Mouse (Mus musculus): ENCODE results near the gene Pck1.

Gene Pck1

DNA sequence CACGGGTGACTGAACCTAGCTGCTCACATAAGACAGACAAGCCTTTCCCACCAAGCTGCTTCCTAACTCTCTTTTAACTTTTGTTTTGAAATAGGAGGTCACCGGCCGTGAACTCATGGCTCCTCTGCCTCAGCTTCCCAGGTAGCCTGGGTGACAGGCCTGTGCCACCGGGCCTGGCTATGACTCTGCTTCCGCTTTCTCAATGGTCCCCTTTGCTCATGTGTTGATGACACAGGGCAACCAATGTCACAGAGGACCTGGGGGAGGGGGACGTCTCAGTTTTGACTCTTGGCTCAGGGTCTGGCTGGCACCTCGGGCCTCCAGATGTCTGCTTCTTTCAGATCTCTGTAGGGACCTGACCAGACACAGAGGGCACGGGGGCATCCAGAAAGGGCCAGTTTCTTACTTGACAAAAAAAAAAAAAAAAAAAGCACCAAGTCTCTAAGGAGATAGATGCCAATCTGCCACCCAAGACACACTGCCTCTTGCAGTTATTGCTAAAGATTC is 20.0 kb upstream of the Pck1 start:
- no peak for DNase-seq (ENCODE audit: low read depth, low spot score)
- H3K27me3 ChIP-seq (ENCODE audit: control insufficient read depth, insufficient read depth, low read length, poor library complexity, severe bottlenecking) = no peaks in the 10 kb centered on the region
- no peaks in the 10 kb centered on the region for H3K36me3 ChIP-seq (ENCODE audit: control insufficient read depth, insufficient read depth, low read length, poor library complexity, severe bottlenecking)

DNA sequence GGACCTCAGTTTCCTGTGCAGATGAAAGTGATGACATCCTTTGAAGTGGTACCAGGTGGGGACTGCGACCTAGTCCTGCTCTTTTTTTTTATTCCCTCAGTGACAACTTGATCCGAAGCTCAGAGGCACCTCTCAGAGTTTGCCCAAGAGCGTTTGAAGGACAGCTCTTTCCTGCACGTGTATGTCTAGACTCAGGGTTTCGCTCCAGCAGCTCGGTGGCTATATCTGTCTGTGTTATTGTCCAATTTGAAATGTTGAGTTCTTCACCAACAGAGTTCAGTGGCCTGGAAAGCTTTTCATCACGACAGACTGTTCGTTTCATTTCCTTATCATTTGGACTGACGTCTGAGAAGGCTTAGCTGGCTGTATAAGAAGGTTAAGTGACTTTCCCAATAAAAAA is 18.2 kb upstream of the Pck1 start:
- DNase-seq (ENCODE audit: low read depth, low spot score) = no peak
- Histone ChIP-seq H3K27me3 (ENCODE audit: control insufficient read depth, insufficient read depth, low read length, poor library complexity, severe bottlenecking) (no peaks in the 10 kb centered on the region), H3K36me3 (ENCODE audit: control insufficient read depth, insufficient read depth, low read length, poor library complexity, severe bottlenecking) (no peaks in the 10 kb centered on the region)

DNA sequence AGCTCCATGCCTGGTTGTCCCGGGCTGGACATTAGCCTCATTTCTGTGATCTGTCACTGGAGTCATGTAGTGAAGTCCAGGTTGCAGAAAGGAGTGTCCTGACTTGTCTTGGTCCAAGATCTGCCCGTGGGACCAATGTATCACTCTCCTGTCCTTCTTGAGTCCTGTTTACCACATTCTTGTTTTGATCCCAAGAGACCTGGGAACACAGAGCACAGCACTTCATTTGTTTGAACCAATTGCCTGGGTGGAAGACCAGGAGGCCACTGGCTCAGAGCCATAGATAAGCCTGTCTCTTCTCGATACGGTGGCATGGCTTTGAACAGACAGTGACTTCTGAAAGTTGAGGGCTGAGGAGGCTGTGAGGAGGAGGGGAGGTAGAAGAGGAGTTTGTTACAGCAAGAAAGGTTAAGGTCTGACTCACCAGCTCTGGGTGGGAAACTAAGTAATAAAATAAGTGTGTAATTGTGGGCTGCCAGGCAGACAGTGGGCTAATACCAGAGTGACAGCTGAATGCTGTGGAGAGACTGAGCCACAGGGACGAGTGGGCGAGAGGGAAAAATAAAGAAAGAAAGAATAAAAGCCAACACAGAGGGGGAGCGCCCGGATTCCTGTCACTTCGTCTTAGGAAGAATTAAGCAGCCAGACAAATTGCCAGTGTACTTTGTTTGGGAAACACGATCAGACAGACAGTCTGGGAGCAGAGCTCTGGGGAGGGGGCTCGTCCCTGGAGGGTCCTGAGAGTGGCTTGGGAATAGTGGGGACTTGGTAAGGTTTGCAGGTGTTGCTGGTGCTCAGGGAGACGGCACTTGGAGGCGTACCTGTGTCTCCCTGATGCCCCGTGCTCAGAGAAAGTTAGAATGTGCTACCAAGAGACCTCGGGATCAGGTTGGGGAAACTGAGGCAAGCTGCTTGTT is 14.3 kb upstream of the Pck1 start:
- no peak for DNase-seq (ENCODE audit: low read depth, low spot score)
- Histone ChIP-seq H3K36me3 (ENCODE audit: control insufficient read depth, insufficient read depth, low read length, poor library complexity, severe bottlenecking) (no peaks in the 10 kb centered on the region), H3K27me3 (ENCODE audit: control insufficient read depth, insufficient read depth, low read length, poor library complexity, severe bottlenecking) (no peaks in the 10 kb centered on the region)

DNA sequence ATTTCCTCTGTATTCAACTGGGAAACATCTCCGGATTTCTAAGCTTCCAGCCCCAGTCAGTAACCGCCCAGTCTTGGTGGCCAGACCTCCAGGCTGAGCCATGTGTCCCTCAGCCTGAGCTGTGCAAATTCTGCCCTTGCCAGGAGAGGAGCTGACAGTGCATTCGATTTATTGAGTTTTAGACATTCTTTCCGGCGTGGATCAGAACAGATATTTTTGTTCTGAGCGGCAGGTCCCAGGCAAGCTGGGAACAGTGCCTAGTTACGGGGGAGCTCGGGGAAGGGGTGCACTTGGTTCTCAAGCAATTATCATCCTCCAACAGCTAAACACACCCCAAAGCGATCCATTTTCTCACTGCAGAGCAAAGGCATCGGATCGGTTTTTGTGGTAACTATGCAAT is 9.2 kb upstream of the Pck1 start:
- Histone ChIP-seq H3K36me3 (ENCODE audit: control insufficient read depth, insufficient read depth, low read length, poor library complexity, severe bottlenecking) (no peaks in the 10 kb centered on the region), H3K27me3 (ENCODE audit: control insufficient read depth, insufficient read depth, low read length, poor library complexity, severe bottlenecking) (no peaks in the 10 kb centered on the region)
- no peak for DNase-seq (ENCODE audit: low read depth, low spot score)

DNA sequence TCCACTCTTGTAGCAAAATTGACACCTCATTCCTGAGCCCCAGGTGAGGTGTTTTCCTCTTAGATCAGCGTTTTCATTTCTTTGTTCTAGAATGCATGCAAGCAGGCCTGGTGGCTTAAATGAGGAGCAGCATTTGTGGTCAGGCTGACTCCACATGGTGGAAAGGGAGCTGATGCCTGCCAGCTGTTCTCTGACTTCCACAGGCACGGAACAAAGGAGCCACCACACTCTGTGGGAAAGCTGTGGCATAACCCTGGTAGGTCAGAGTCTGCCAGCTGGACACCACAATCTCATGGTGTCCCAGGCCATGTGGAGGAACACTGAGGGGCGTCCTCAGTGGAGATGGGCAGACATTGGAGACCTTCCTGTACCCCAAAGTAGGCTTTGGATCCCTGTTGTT is 7.0 kb upstream of the Pck1 start:
- no peak for DNase-seq (ENCODE audit: low read depth, low spot score)
- Histone ChIP-seq H3K36me3 (ENCODE audit: control insufficient read depth, insufficient read depth, low read length, poor library complexity, severe bottlenecking) (no peaks in the 10 kb centered on the region), H3K27me3 (ENCODE audit: control insufficient read depth, insufficient read depth, low read length, poor library complexity, severe bottlenecking) (no peaks in the 10 kb centered on the region)

DNA sequence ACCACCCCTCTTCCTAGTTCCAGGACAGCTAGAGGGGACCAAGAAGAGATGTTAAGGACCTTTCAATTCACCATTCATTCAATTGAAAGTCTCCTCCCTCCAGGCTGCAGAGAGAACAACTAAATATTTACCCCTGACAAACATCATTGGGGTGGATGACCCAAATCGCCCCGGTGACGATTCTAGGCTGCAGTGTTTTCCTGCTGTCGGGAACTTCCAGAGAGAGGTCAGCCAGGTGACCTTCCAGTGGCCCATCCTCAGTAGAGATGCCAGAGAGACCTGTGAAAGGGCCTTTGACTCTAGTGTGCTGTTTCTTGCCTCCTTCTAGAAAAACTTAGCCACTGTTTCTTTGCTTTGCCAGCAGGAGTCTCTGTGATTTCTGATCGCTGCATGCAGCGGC is 6.1 kb upstream of the Pck1 start:
- Histone ChIP-seq H3K27me3 (ENCODE audit: control insufficient read depth, insufficient read depth, low read length, poor library complexity, severe bottlenecking) (no peaks in the 10 kb centered on the region), H3K36me3 (ENCODE audit: control insufficient read depth, insufficient read depth, low read length, poor library complexity, severe bottlenecking) (no peaks in the 10 kb centered on the region)
- DNase-seq (ENCODE audit: low read depth, low spot score) = no peak

DNA sequence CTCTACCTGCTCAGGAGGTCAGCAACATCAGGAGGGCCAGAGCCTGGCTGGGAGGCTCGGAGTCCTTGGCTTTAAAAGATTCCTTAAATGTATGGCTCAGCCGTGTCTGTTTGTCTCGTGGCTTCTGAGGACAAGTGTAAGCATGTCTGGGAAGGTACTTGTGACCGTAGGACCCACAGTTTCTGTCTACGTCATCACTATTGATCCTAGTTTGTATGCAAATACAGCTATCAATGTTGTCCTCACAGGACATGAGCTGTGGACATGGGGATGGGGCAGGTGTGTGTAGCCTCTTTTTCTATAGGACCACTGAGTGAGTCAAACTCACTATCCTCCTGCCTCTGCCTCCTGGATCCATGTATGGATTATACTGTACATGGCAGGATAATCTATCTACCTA is 4.8 kb upstream of the Pck1 start:
- H3K36me3 ChIP-seq (ENCODE audit: control insufficient read depth, insufficient read depth, low read length, poor library complexity, severe bottlenecking) = no peaks in the 10 kb centered on the region
- no peak for DNase-seq (ENCODE audit: low read depth, low spot score)
- no peaks in the 10 kb centered on the region for H3K27me3 ChIP-seq (ENCODE audit: control insufficient read depth, insufficient read depth, low read length, poor library complexity, severe bottlenecking)

DNA sequence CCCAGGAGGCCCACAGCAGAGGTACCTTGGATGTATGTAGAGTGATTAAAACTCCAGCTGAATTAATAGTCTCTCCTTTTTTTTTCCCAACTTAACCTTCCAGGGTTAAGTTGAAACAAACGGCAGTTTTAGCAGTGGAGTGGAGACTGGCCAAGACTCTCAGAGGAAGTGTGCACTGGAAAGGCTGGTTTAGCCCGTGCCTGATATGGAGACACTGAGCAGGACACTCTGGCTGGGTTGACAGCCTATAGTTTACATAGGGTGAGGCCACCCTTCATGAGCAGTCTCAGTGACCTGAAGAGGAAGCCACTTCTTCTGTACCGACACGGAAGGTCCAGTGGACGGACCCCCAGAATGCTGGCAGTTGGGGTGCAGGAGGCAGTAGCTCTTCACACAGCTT is 1.5 kb upstream of the Pck1 start:
- no peak for DNase-seq (ENCODE audit: low read depth, low spot score)
- H3K36me3 ChIP-seq (ENCODE audit: control insufficient read depth, insufficient read depth, low read length, poor library complexity, severe bottlenecking) = no peaks in the 10 kb centered on the region
- no peaks in the 10 kb centered on the region for H3K27me3 ChIP-seq (ENCODE audit: control insufficient read depth, insufficient read depth, low read length, poor library complexity, severe bottlenecking)

DNA sequence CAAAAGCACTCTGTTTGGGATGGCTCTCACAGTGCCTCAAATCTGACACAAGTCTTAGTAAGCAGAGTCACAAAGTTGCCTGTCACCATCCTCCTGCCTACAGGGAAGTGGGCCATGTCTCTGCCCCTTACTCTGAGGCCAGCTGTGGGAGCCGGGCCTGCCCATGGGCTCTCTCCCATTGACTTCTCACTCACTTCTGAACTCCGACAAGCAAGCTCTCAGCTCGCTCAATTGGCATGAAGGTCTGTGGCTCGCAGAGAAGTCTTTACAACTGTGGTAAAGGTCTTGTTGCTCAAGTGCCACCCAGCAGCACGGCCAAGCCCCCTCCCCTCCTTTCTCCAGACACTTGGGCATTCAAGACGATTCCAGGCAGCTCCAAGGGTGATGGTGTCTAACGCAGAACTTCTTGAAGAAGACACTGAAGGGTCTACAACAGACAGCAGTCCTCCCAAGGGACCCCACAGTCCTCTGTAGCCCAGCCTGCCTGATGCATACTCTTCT is 1.0 kb upstream of the Pck1 start:
- Histone ChIP-seq H3K36me3 (ENCODE audit: control insufficient read depth, insufficient read depth, low read length, poor library complexity, severe bottlenecking) (no peaks in the 10 kb centered on the region), H3K27me3 (ENCODE audit: control insufficient read depth, insufficient read depth, low read length, poor library complexity, severe bottlenecking) (no peaks in the 10 kb centered on the region)
- DNase-seq (ENCODE audit: low read depth, low spot score) = no peak

DNA sequence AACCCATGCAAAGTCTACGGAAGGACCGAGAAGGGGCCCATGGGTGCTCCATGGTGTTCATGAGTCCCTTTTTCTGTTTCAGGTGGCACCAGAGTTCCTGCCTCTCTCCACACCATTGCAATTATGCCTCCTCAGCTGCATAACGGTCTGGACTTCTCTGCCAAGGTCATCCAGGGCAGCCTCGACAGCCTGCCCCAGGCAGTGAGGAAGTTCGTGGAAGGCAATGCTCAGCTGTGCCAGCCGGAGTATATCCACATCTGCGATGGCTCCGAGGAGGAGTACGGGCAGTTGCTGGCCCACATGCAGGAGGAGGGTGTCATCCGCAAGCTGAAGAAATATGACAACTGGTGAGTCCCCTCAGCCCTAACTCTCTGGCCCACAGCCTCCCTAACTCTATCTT is 418 bp downstream of the Pck1 start:
- H3K27me3 ChIP-seq (ENCODE audit: control insufficient read depth, insufficient read depth, low read length, poor library complexity, severe bottlenecking) = no peaks in the 10 kb centered on the region
- DNase-seq (ENCODE audit: low read depth, low spot score) = no peak
- H3K36me3 ChIP-seq (ENCODE audit: control insufficient read depth, insufficient read depth, low read length, poor library complexity, severe bottlenecking) = no peaks in the 10 kb centered on the region

DNA sequence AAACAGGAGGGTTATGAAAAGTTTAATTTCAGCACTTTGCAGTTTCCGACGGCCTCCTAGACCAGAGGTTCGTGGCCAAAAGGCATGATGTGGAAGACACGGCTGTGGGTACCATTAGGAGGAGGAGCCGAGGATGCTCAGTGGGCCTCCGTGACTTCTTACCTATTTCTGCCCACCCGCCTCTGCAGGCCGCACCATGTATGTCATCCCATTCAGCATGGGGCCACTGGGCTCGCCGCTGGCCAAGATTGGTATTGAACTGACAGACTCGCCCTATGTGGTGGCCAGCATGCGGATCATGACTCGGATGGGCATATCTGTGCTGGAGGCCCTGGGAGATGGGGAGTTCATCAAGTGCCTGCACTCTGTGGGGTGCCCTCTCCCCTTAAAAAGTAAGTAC is 1.7 kb downstream of the Pck1 start:
- no peaks in the 10 kb centered on the region for H3K36me3 ChIP-seq (ENCODE audit: control insufficient read depth, insufficient read depth, low read length, poor library complexity, severe bottlenecking)
- no peak for DNase-seq (ENCODE audit: low read depth, low spot score)
- H3K27me3 ChIP-seq (ENCODE audit: control insufficient read depth, insufficient read depth, low read length, poor library complexity, severe bottlenecking) = no peaks in the 10 kb centered on the region

DNA sequence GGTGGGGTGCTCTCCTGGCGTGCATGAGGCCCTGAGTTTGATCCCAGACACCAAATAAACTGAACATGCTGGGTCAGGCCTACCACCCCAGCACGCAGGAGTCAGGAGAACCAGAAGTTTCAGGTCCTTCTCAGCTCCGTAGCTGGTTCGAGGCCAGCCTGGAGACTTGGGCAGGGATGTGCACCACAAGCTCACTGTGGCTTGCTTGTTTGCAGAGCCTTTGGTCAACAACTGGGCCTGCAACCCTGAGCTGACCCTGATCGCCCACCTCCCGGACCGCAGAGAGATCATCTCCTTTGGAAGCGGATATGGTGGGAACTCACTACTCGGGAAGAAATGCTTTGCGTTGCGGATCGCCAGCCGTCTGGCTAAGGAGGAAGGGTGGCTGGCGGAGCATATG is 2.1 kb downstream of the Pck1 start:
- no peaks in the 10 kb centered on the region for H3K36me3 ChIP-seq (ENCODE audit: control insufficient read depth, insufficient read depth, low read length, poor library complexity, severe bottlenecking)
- DNase-seq (ENCODE audit: low read depth, low spot score) = no peak
- no peaks in the 10 kb centered on the region for H3K27me3 ChIP-seq (ENCODE audit: control insufficient read depth, insufficient read depth, low read length, poor library complexity, severe bottlenecking)

DNA sequence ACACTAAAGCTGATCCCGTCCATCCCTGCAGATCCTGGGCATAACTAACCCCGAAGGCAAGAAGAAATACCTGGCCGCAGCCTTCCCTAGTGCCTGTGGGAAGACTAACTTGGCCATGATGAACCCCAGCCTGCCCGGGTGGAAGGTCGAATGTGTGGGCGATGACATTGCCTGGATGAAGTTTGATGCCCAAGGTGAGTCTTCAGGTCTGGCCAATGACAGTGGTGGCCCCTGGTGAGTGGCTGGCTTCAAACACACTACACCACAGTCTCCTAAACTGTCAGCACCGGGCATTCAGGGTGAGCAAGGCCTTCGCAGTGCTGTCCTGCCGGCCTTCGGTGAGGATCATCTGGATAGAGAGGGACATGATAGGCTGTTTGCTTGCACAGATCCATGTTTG is 3.1 kb downstream of the Pck1 start:
- Histone ChIP-seq H3K27me3 (ENCODE audit: control insufficient read depth, insufficient read depth, low read length, poor library complexity, severe bottlenecking) (no peaks in the 10 kb centered on the region), H3K36me3 (ENCODE audit: control insufficient read depth, insufficient read depth, low read length, poor library complexity, severe bottlenecking) (no peaks in the 10 kb centered on the region)
- no peak for DNase-seq (ENCODE audit: low read depth, low spot score)

DNA sequence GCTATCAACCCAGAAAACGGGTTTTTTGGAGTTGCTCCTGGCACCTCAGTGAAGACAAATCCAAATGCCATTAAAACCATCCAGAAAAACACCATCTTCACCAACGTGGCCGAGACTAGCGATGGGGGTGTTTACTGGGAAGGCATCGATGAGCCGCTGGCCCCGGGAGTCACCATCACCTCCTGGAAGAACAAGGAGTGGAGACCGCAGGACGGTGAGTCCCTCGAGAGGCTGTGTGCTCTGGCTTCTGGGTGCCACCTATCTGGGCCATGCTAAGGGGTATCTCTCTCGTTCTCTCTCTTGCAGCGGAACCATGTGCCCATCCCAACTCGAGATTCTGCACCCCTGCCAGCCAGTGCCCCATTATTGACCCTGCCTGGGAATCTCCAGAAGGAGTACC is 4.1 kb downstream of the Pck1 start:
- no peak for DNase-seq (ENCODE audit: low read depth, low spot score)
- H3K27me3 ChIP-seq (ENCODE audit: control insufficient read depth, insufficient read depth, low read length, poor library complexity, severe bottlenecking) = no peaks in the 10 kb centered on the region
- no peaks in the 10 kb centered on the region for H3K36me3 ChIP-seq (ENCODE audit: control insufficient read depth, insufficient read depth, low read length, poor library complexity, severe bottlenecking)

DNA sequence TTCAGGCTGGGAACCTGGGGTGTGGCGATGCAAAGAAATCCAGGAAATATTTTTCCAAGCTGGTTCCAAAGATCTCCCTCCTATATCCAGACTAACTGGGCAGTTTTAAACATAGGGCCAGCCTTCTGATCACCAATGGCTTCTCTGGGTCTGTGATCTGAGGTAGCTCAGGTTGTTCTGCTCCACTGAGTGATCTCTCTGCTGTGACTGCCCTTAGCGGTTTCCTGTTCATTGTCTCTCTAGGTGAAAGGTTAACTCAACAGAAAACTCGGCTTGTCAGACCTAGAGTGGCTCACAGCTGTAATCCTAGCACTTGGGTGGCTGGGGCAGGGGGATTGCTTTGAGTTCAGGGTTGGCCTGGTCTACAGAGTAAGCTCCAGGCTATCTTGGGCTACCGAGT is 4.5 kb downstream of the Pck1 start:
- peak; percentile 25 for DNase-seq (ENCODE audit: low read depth, low spot score)
- no peaks in the 10 kb centered on the region for H3K36me3 ChIP-seq (ENCODE audit: control insufficient read depth, insufficient read depth, low read length, poor library complexity, severe bottlenecking)
- no peaks in the 10 kb centered on the region for H3K27me3 ChIP-seq (ENCODE audit: control insufficient read depth, insufficient read depth, low read length, poor library complexity, severe bottlenecking)

DNA sequence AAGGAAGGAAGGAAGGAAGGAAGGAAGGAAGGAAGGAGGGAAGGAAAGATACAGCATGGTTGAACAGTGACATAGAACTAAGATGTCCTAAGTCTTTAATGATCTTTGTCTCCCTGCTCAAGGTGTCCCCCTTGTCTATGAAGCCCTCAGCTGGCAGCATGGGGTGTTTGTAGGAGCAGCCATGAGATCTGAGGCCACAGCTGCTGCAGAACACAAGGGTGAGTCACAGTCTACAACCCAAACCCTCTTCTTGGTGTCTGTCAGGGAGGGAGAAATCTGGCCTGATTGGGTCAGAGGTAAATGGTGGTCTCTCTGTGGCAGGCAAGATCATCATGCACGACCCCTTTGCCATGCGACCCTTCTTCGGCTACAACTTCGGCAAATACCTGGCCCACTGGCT is 5.0 kb downstream of the Pck1 start:
- DNase-seq (ENCODE audit: low read depth, low spot score) = no peak
- H3K27me3 ChIP-seq (ENCODE audit: control insufficient read depth, insufficient read depth, low read length, poor library complexity, severe bottlenecking) = no peaks in the 10 kb centered on the region
- no peaks in the 10 kb centered on the region for H3K36me3 ChIP-seq (ENCODE audit: control insufficient read depth, insufficient read depth, low read length, poor library complexity, severe bottlenecking)
